Mouse (Mus musculus): ENCODE measurements at regions not wholly inside any gene's neighbourhood (a gene's known extent, or its start where the extent isn't known, plus 50 kb on each side); places are given as distances from the start of the nearest gene placed in this dataset.
A peak's percentile ranks its signal among the peaks of the same experiment; 100 is the strongest.

DNA sequence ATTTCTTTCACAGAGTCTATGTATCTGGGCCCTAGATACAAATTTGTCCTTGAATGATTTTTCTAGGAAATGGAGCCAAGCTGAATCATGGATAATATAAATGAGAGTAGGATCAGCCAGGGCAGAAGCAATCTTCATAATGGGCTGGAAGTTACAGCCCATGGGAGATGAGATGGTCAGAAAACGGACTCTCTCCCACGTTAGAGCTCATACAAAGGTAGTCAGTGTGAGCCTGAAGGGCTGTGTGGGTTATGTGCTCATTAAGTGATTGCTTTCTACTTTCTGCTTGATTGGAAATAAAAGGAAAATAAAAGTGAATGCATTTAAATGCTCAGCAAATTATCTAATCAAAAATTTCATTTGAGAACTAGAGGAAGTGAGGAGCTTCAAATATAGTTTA is 2017.1 kb upstream of the Pcdh20 start:
- no peak for DNase-seq

DNA sequence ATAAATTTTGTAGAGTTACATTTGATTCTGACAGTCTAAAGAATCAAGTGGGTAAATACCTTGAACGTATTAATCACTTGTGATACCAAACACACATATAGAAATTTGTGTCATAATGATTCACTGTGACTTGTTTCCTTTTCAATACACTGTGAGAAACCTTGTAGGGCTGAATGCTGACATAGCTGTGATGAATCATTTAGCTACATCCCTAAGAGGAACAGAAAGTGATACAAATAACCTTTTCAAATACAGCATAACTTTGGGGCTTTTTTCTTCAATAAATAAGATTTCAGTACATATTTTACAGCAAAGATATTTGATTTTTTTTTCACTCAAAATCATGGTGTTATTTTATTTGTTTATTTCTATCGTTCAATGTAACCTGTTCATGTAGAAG is 1976.8 kb upstream of the Pcdh20 start:
- DNase-seq = no peak

DNA sequence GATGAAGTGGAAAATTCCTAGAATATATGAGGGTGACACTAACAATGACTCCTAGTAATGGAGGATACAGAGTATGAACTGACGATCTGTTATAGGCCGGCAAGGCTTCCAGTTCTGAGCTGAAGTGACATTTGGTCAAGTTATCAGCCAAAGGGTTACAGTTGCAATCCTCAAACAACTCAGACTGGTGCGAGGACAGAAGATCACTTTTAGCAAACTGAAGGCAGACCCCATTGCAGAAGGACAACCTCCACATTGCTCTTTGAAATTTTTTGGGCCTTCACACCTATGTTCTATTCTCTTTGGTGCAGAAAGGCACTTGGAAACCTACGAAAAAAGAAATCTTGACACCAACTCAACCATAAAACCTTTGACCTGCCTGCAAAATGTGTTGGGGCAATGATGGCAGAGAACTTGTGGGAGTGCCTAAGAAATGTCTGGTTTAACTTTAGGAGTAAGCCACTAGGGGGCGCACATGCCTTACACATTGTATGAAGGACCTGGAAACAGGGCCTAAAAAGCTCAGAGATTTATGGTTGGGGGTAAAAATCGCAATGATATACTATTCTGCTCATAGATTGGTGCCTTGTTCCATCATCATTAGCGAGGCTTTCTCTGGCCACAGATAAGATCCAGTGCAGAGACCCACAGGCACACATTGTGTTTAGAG is 1961.8 kb upstream of the Pcdh20 start:
- DNase-seq = peak; percentile 5

DNA sequence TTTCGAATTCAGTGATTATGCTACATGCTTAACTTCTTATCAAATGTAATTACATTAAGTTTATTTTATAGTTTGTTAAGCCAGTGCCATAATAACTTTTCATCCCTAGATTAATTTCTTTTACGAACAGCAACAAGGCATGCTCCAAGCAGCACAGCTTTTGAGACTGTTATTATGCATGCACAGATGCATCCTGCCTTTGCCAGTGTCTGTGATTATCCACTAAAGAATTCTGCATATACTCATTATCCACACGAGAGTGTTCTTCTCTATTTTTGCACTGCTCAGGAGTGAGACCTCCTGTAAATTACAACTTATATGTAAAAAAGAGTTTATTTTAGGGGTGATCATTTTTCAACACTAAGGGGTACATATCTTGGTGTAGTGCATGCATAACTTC is 1941.5 kb upstream of the Pcdh20 start:
- no peak for DNase-seq

DNA sequence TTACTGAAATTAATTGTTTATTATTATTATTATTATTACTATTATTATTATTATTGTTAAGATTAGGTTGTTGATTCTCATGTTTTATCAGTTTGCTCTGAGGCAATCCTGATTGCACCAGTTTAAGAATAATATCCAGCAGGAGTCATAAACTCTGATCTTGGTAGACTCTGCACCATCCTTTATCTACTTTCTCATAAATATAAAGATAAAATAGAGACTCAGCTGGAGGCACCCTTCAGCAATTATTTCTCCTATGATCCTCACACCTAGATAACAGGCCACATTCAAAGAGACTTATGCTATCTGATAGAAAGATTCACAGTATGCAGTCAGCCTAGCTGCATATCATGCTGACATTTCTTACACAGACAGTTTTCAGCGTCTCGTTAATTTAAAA is 1935.2 kb upstream of the Pcdh20 start:
- DNase-seq = no peak

GRCm38 (mm10) chr14:90405476-90405875 is 1934.3 kb upstream of the Pcdh20 start:
- DNase-seq = no peak

DNA sequence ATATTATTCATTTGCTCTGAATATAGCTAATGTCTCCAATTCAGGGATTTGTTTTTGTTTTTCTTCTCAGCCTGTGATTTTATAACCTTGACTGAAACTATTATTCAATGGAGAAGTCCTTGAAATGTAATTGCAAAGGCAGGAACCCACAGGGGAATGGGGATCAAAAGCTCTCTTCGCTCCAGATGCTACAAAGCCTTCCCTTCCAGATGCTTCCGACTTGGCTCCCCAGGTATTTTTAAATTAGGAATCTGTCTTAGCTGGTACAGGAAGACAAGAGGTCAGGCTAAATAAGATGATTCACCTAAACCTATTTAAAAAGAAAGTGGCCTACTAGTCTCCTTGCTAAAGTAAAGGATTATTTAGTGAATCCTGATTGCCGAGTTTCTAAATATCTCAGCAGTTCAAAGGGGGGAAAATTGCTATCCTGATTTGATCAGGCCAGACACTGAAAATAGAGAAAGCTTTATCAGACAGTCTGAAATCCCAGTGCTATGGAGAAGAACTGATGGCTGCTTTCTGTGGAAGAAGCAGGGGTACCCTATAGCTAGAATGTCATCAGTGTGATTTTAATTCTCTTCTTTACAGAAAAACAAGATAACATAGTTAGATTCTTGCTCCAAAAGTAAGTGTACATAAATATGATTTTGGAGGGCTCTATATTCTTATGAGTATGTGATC is 1896.2 kb upstream of the Pcdh20 start:
- DNase-seq = no peak

DNA sequence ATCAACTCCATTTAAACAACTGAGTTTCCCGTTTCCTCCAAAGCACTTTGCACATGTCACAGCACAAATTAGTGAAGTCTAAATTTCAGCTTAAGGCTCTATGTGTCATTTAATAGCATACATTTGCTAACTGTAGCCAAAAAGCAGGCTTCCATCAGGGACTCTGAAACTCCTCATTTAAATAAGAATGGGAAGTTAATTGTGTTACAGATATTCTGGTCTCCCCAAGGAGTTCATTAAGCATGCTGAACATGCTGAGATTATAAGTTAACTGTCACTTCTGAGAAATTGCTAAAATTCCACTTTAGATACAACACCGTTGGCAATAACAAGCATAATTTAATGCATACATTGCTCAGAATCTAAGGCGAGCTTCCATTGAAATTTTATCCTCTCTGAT is 1863.3 kb upstream of the Pcdh20 start:
- DNase-seq = no peak

DNA sequence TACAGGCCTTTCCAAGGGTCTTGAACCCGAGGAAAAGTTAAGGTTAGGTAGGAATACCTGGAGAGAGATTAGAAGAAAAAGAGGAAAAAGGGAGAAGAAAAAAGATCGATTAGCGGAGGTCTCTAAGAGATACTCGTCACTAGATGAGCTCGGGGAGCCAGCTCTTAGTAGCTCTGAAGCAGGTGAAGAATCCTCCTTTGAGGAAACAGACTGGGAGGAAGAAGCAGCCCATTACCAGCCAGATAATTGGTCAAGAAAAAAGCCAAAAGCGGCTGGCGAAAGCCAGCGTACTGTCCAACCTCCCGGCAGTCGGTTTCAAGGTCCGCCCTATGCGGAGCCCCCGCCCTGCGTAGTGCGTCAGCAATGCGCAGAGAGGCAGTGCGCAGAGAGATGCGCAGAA is 1824.3 kb upstream of the Pcdh20 start:
- DNase-seq = peak; percentile 23

GRCm38 (mm10) chr14:90246042-90246441 is 1774.8 kb upstream of the Pcdh20 start:
- no peak for DNase-seq

GRCm38 (mm10) chr14:90232661-90233060 is 1761.5 kb upstream of the Pcdh20 start:
- DNase-seq = no peak

GRCm38 (mm10) chr14:90200294-90200693 is 1729.1 kb upstream of the Pcdh20 start:
- DNase-seq = no peak

GRCm38 (mm10) chr14:90197791-90198190 is 1726.6 kb upstream of the Pcdh20 start:
- no peak for DNase-seq

- no peak for DNase-seq
Measured at GRCm38 (mm10) chr14:90172729-90173128, 1701.5 kb upstream of the Pcdh20 start.

All from cerebellum, adult 11-12 months (tissue).